Mouse (Mus musculus) neural tube, embryonic 11.5 days (tissue): ENCODE results near the gene Ltbr. TPM values are rescaled to one million over a fixed set of nuclear protein-coding genes. Genes with fewer than 3 reads are reported as not detected.
"Not testable (repeated sequence)": the region's sequence is repeated elsewhere in the genome, so short reads cannot be mapped to it uniquely, and the experiment has no call there.

ENCODE experiments used
- ATAC-seq: fragments of 200-750 bp; cut with Nextera tagmentation; 2 replicates; pipeline ENCODE4 v1.8.0; 2017; ENCODE audit warnings: moderate number of reproducible peaks, mild to moderate bottlenecking, moderate TSS enrichment, moderate library complexity; ENCODE audit not compliant: insufficient read depth, low FRiP score, low TSS enrichment
- DNase-seq: peaks from one replicate; pipeline ENCODE4 v3.0.0-alpha.2; 2015; ENCODE audit warnings: low spot score
- H3K27ac ChIP-seq: fragments of 300-500 bp; sonication (generic); 2 replicates; pipeline ENCODE4 v1.5.1; 2014; ENCODE audit warnings: low read depth, mild to moderate bottlenecking, low read length
- H3K27me3 ChIP-seq: fragments of 300-500 bp; sonication (generic); 2 replicates; pipeline ENCODE4 v1.6.1; 2014; ENCODE audit warnings: mild to moderate bottlenecking, low read length, mixed read lengths; ENCODE audit not compliant: control insufficient read depth, insufficient read depth
- H3K36me3 ChIP-seq: fragments of 300-500 bp; sonication (generic); 2 replicates; pipeline ENCODE4 v1.6.1; 2014; ENCODE audit warnings: mild to moderate bottlenecking, low read length, moderate library complexity, mixed read lengths; ENCODE audit not compliant: control insufficient read depth, insufficient read depth
- H3K4me1 ChIP-seq: fragments of 300-500 bp; sonication (generic); 2 replicates; pipeline ENCODE4 v1.6.1; 2014; ENCODE audit warnings: low read length, mixed read lengths; ENCODE audit not compliant: control insufficient read depth, insufficient read depth
- H3K4me2 ChIP-seq: fragments of 300-500 bp; sonication (generic); 2 replicates; pipeline ENCODE4 v1.6.1; 2014; ENCODE audit warnings: low read depth, mild to moderate bottlenecking, moderate library complexity
- H3K4me3 ChIP-seq: fragments of 300-500 bp; sonication (generic); 2 replicates; pipeline ENCODE4 v1.5.1; 2014; ENCODE audit warnings: low read depth, low read length
- H3K9ac ChIP-seq: fragments of 300-500 bp; sonication (generic); 2 replicates; pipeline ENCODE4 v1.6.1; 2014; ENCODE audit warnings: mild to moderate bottlenecking, low read length
- H3K9me3 ChIP-seq: fragments of 300-500 bp; sonication (generic); 2 replicates; pipeline ENCODE4 v1.6.1; 2016; ENCODE audit warnings: low read length; ENCODE audit not compliant: control insufficient read depth
- WGBS: fragments of 180-500 bp; shearing (Covaris S2); extraction: QIAGEN DNeasy Blood & Tissue Kit; methylation state at CpG from one replicate; pipeline ENCODE4 v1.1.7; 2014; 5-methylcytosine and 5-hydroxymethylcytosine counted together
- polyA plus RNA-seq: library from polyadenylated mRNA; unstranded; fragments of >200 nt; fragmentation: Nextera tagmentation; extraction: Ambion mirVana; gene quantifications from 2 replicates; pipeline ENCODE4 v1.2.1, GENCODE M21; 2014

Ltbr gene
- polyA plus RNA-seq, 1 experiment from 2014 or later = 19.2 TPM

- not testable (repeated sequence) for H3K4me1 ChIP-seq, H3K9me3 ChIP-seq, H3K36me3 ChIP-seq, H3K4me3 ChIP-seq, ATAC-seq, DNase-seq, H3K27ac ChIP-seq, H3K27me3 ChIP-seq, H3K9ac ChIP-seq, H3K4me2 ChIP-seq
- 94% methylated on average over 13 of the region's 13 CpGs for WGBS
Measured at GRCm38 (mm10) chr6:125282721-125283120, 31.0 kb downstream of the Ltbr start.

GRCm38 (mm10) chr6:125279729-125280128 lies 34.0 kb downstream of the Ltbr start:
- Histone ChIP-seq H3K9me3 (no peaks in the 10 kb centered on the region), H3K36me3 (no peaks in the 10 kb centered on the region), H3K27ac (no peak overlapping the region), H3K4me3 (no peak overlapping the region), H3K4me2 (no peak overlapping the region), H3K27me3 (no peaks in the 10 kb centered on the region), H3K9ac (no peak overlapping the region), H3K4me1 (no peaks in the 10 kb centered on the region)
- WGBS = 61% methylated on average over 8 of the region's 8 CpGs
- DNase-seq (no peak), ATAC-seq (no peak)

- H3K4me3 ChIP-seq = no peak overlapping the region
- H3K9ac ChIP-seq = no peak overlapping the region
- no peaks in the 10 kb centered on the region for H3K27me3 ChIP-seq
- ATAC-seq (no peak), DNase-seq (peak; percentile 39)
- H3K4me1 ChIP-seq = no peaks in the 10 kb centered on the region
- H3K4me2 ChIP-seq = no peak overlapping the region
- H3K9me3 ChIP-seq = no peaks in the 10 kb centered on the region
- 61% methylated on average over 15 of the region's 15 CpGs for WGBS
- H3K36me3 ChIP-seq = no peaks in the 10 kb centered on the region
- H3K27ac ChIP-seq = no peak overlapping the region
Measured at GRCm38 (mm10) chr6:125274841-125275563, 38.7 kb downstream of the Ltbr start.

GRCm38 (mm10) chr6:125272228-125272785 lies 41.4 kb downstream of the Ltbr start:
- ATAC-seq = no peak
- DNase-seq = no peak
- Histone ChIP-seq H3K27ac (no peak overlapping the region), H3K4me3 (no peak overlapping the region), H3K4me2 (no peak overlapping the region), H3K27me3 (no peaks in the 10 kb centered on the region), H3K9me3 (no peaks in the 10 kb centered on the region), H3K36me3 (no peaks in the 10 kb centered on the region), H3K9ac (no peak overlapping the region), H3K4me1 (no peaks in the 10 kb centered on the region)
- 77% methylated on average over 10 of the region's 10 CpGs for WGBS

- peak overlapping the region; percentile 24; the same call in 1 of the 2 replicates for H3K4me2 ChIP-seq
- no peak overlapping the region for H3K9ac ChIP-seq
- no peaks in the 10 kb centered on the region for H3K4me1 ChIP-seq
- H3K4me3 ChIP-seq = no peak overlapping the region
- peak; percentile 82 for DNase-seq
- no peaks in the 10 kb centered on the region for H3K36me3 ChIP-seq
- no peaks in the 10 kb centered on the region for H3K9me3 ChIP-seq
- peak; percentile 86 for ATAC-seq
- H3K27ac ChIP-seq = no peak overlapping the region
- 21% methylated on average over 17 of the region's 17 CpGs for WGBS
- no peaks in the 10 kb centered on the region for H3K27me3 ChIP-seq
Measured at GRCm38 (mm10) chr6:125271455-125272227, 42.0 kb downstream of the Ltbr start.

- ATAC-seq (no peak), DNase-seq (no peak)
- no peaks in the 10 kb centered on the region for H3K9me3 ChIP-seq
- no peak overlapping the region for H3K9ac ChIP-seq
- no peak overlapping the region for H3K4me3 ChIP-seq
- 54% methylated on average over 6 of the region's 6 CpGs for WGBS
- no peaks in the 10 kb centered on the region for H3K4me1 ChIP-seq
- H3K36me3 ChIP-seq = no peaks in the 10 kb centered on the region
- H3K4me2 ChIP-seq = no peak overlapping the region
- no peak overlapping the region for H3K27ac ChIP-seq
- no peaks in the 10 kb centered on the region for H3K27me3 ChIP-seq
Measured at GRCm38 (mm10) chr6:125268799-125269198, 44.9 kb downstream of the Ltbr start.

GRCm38 (mm10) chr6:125267469-125267868 lies 46.2 kb downstream of the Ltbr start:
- no peak for ATAC-seq
- DNase-seq = no peak
- Histone ChIP-seq H3K4me2 (no peak overlapping the region), H3K27ac (no peak overlapping the region), H3K27me3 (no peaks in the 10 kb centered on the region), H3K4me3 (no peak overlapping the region), H3K9me3 (no peaks in the 10 kb centered on the region), H3K4me1 (no peaks in the 10 kb centered on the region), H3K36me3 (no peaks in the 10 kb centered on the region), H3K9ac (no peak overlapping the region)
- 94% methylated on average over 3 of the region's 3 CpGs for WGBS

GRCm38 (mm10) chr6:125266600-125266999 lies 47.1 kb downstream of the Ltbr start:
- H3K27ac ChIP-seq, H3K4me1 ChIP-seq, ATAC-seq, H3K27me3 ChIP-seq, DNase-seq, H3K4me2 ChIP-seq, H3K9me3 ChIP-seq, H3K9ac ChIP-seq, H3K4me3 ChIP-seq, H3K36me3 ChIP-seq: not testable (repeated sequence)
- WGBS = 74% methylated on average over 6 of the region's 6 CpGs
